Mouse (Mus musculus) liver, embryonic 14.5 days (tissue): ENCODE measurements at regions not wholly inside any gene's neighbourhood (a gene's known extent, or its start where the extent isn't known, plus 50 kb on each side); places are given as distances from the start of the nearest gene placed in this dataset.

Experiments used
- ATAC-seq: fragments of 200-750 bp; cut with Nextera tagmentation; 2 replicates; pipeline ENCODE4 v1.8.0; 2017; ENCODE audit warnings: moderate number of reproducible peaks, mild to moderate bottlenecking, moderate library complexity; ENCODE audit not compliant: insufficient read depth
- DNase-seq, 3 experiments: peaks; one replicate each; pipeline ENCODE4 v3.0.0-alpha.2; 2012 to 2013; ENCODE audit warnings: low read depth in 3 of 3, low spot score in 3 of 3
- H3K27ac ChIP-seq: fragments of 300-500 bp; sonication (generic); 2 replicates; pipeline ENCODE4 v1.5.1; 2014; ENCODE audit warnings: moderate library complexity, mild to moderate bottlenecking, control low read depth, inconsistent platforms
- H3K27me3 ChIP-seq: fragments of 300-500 bp; sonication (generic); 2 replicates; pipeline ENCODE4 v1.6.1; 2014; ENCODE audit warnings: mild to moderate bottlenecking, low read length, moderate library complexity; ENCODE audit not compliant: control insufficient read depth, insufficient read depth
- H3K36me3 ChIP-seq: fragments of 300-500 bp; sonication (generic); replicated peaks from 2 replicates; pipeline ENCODE4 v1.6.1; 2014; ENCODE audit warnings: low read depth; ENCODE audit not compliant: control insufficient read depth, insufficient read depth
- H3K4me1 ChIP-seq, 2 experiments: fragments of 200-500 bp in 1 of 2; fragments of 300-500 bp in 1 of 2; sonication (generic) in 1 of 2; replicated peaks; 2 replicates each; pipeline ENCODE4 v1.6.1; 2012 to 2014; ENCODE audit warnings: antibody characterized with exemption in 1 of 2, inconsistent platforms in 1 of 2, low read length in 1 of 2; ENCODE audit not compliant: control insufficient read depth in 2 of 2, insufficient read depth in 2 of 2
- H3K4me2 ChIP-seq: fragments of 300-500 bp; sonication (generic); 2 replicates; pipeline ENCODE4 v1.6.1; 2014; ENCODE audit warnings: low read depth, mild to moderate bottlenecking, control low read depth, moderate library complexity
- H3K4me3 ChIP-seq, 2 experiments: fragments of 200-500 bp in 1 of 2; fragments of 300-500 bp in 1 of 2; sonication (generic) in 1 of 2; 2 replicates each; pipeline ENCODE4 v1.5.1; 2012 to 2014; ENCODE audit warnings: low read depth in 2 of 2, low read length in 2 of 2, mild to moderate bottlenecking in 2 of 2, control low read depth in 1 of 2, inconsistent platforms in 1 of 2, moderate library complexity in 1 of 2; ENCODE audit not compliant: insufficient read depth in 1 of 2
- H3K9ac ChIP-seq: fragments of 300-500 bp; sonication (generic); replicated peaks from 2 replicates; pipeline ENCODE4 v1.6.1; 2014; ENCODE audit warnings: mild to moderate bottlenecking, control low read depth, moderate library complexity
- H3K9me3 ChIP-seq: fragments of 300-500 bp; sonication (generic); 2 replicates; pipeline ENCODE4 v1.6.1; 2016; ENCODE audit warnings: low read length, mixed read lengths; ENCODE audit not compliant: control insufficient read depth
- CTCF ChIP-seq: IDR thresholded peaks from 2 replicates; pipeline ENCODE4 v1.5.1; 2016; ENCODE audit warnings: antibody characterized with exemption, low read depth, control low read depth
- EP300 ChIP-seq: IDR thresholded peaks from 2 replicates; pipeline ENCODE4 v1.6.1; 2016; ENCODE audit warnings: antibody characterized with exemption, low read depth
- WGBS: fragments of 180-500 bp; shearing (Covaris S2); extraction: QIAGEN DNeasy Blood & Tissue Kit; methylation state at CpG from one replicate; pipeline ENCODE4 v1.1.7; 2014; ENCODE audit not compliant: insufficient replicate concordance; 5-methylcytosine and 5-hydroxymethylcytosine counted together

- no peaks in the 10 kb centered on the region for H3K27me3 ChIP-seq
- DNase-seq: no peak
- no peak overlapping the region for H3K4me3 ChIP-seq
- no peaks in the 10 kb centered on the region for H3K9me3 ChIP-seq
- no peak overlapping the region for H3K27ac ChIP-seq
- no peak overlapping the region for H3K9ac ChIP-seq
- H3K4me2 ChIP-seq: no peak overlapping the region
- 72% methylated on average over 1 of the region's 1 CpGs for WGBS
- ATAC-seq: no peak
- H3K36me3 ChIP-seq: no peaks in the 10 kb centered on the region
- TF ChIP-seq EP300: no peak
- no peak for TF ChIP-seq CTCF
- no peaks in the 10 kb centered on the region for H3K4me1 ChIP-seq
Measured at GRCm38 (mm10) chr12:13984396-13984776, 167.5 kb downstream of the Fam84a start.

GRCm38 (mm10) chr12:13983631-13984395 lies 168.0 kb downstream of the Fam84a start:
- Histone ChIP-seq H3K36me3 (no peaks in the 10 kb centered on the region), H3K4me1 (no peaks in the 10 kb centered on the region), H3K9me3 (no peaks in the 10 kb centered on the region), H3K9ac (no peak overlapping the region), H3K4me3 (no peak overlapping the region), H3K27ac (no peak overlapping the region), H3K27me3 (no peaks in the 10 kb centered on the region), H3K4me2 (no peak overlapping the region)
- no peak for TF ChIP-seq EP300
- TF ChIP-seq CTCF: no peak
- ATAC-seq: no peak
- DNase-seq: no peak
- WGBS: 53% methylated on average over 7 of the region's 7 CpGs

- 54% methylated on average over 3 of the region's 3 CpGs for WGBS
- no peak overlapping the region for H3K27ac ChIP-seq
- no peaks in the 10 kb centered on the region for H3K36me3 ChIP-seq
- TF ChIP-seq EP300 (no peak), CTCF (no peak)
- no peaks in the 10 kb centered on the region for H3K27me3 ChIP-seq
- no peaks in the 10 kb centered on the region for H3K4me1 ChIP-seq
- no peak overlapping the region for H3K9ac ChIP-seq
- H3K4me3 ChIP-seq: no peak overlapping the region
- no peak for ATAC-seq
- no peak overlapping the region for H3K4me2 ChIP-seq
- no peak for DNase-seq
- H3K9me3 ChIP-seq: no peaks in the 10 kb centered on the region
Measured at GRCm38 (mm10) chr12:13964537-13964936, 187.3 kb downstream of the Fam84a start.

GRCm38 (mm10) chr12:13939494-13939893 lies 212.4 kb downstream of the Fam84a start:
- Histone ChIP-seq H3K36me3 (no peaks in the 10 kb centered on the region), H3K4me3 (no peak overlapping the region), H3K27ac (no peak overlapping the region), H3K4me1 (no peaks in the 10 kb centered on the region), H3K4me2 (no peak overlapping the region), H3K9me3 (no peaks in the 10 kb centered on the region), H3K9ac (no peak overlapping the region), H3K27me3 (no peaks in the 10 kb centered on the region)
- 59% methylated on average over 4 of the region's 4 CpGs for WGBS
- TF ChIP-seq EP300 (no peak), CTCF (no peak)
- DNase-seq (no peak), ATAC-seq (no peak)

GRCm38 (mm10) chr12:13921066-13921465 lies 230.8 kb downstream of the Fam84a start:
- H3K4me3 ChIP-seq: no peak overlapping the region
- no peaks in the 10 kb centered on the region for H3K4me1 ChIP-seq
- TF ChIP-seq CTCF: no peak
- TF ChIP-seq EP300: no peak
- ATAC-seq (no peak), DNase-seq (no peak)
- no peak overlapping the region for H3K4me2 ChIP-seq
- no peaks in the 10 kb centered on the region for H3K9me3 ChIP-seq
- no peaks in the 10 kb centered on the region for H3K36me3 ChIP-seq
- no peak overlapping the region for H3K27ac ChIP-seq
- no peak overlapping the region for H3K9ac ChIP-seq
- H3K27me3 ChIP-seq: no peaks in the 10 kb centered on the region
- WGBS: 50% methylated on average over 1 of the region's 1 CpGs
